Mouse (Mus musculus): ENCODE measurements at regions not wholly inside any gene's neighbourhood (a gene's known extent, or its start where the extent isn't known, plus 50 kb on each side); places are given as distances from the start of the nearest gene placed in this dataset.

DNA sequence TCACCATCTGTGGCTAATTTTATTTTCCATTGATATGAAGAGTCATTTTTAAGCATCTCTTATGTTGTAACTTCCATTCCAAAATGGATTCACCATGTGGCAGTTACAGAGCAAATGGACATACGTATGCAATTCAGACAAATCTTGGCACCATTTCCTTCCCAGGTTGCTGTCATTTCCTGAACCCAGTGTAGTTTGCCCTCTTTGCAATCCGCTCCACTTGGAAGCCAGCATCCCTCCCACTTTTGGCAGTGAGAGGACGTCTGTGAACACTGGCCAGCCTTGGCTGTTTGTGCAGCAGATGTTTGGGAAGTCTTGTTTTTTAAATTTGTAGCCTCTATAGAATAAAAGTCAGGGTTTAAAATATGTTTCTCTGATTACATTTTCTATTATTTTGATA is 510.6 kb upstream of the Cdh7 start:
- intact Hi-C loops (cut with DNase I) = no loop called here

GRCm38 (mm10) chr1:109481387-109481786 is 500.8 kb upstream of the Cdh7 start:
- intact Hi-C loops (cut with DNase I) = no loop called here
- DNase-seq = peak; percentile 25

More for the DNA sequence above, 510.6 kb upstream of the Cdh7 start:
- DNase-seq = peak; percentile 84

DNA sequence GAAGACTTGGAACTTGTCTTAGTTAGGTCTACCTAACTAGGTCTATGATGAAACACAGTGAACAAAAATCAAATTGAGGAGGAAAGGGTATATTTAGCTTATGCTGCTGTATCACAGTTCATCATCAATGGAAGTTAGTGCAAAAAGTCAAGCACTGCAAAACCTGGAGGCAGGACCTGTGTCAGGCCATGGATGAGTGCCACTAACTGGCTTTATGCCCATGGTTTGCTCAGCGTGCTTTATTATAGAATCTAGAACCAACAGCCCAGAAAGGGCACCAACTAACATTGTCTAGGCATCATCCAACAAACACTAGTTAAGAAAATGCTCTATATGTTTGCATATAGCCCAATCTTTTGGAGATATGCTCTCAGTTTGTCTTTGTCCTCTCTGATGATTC is 486.3 kb upstream of the Cdh7 start:
- intact Hi-C loops (cut with DNase I) = no loop called here
- DNase-seq = peak; percentile 27

- peak; percentile 19 for DNase-seq
- intact Hi-C loops (cut with DNase I) = no loop called here
Observed at GRCm38 (mm10) chr1:109512632-109513259, 469.5 kb upstream of the Cdh7 start.

DNA sequence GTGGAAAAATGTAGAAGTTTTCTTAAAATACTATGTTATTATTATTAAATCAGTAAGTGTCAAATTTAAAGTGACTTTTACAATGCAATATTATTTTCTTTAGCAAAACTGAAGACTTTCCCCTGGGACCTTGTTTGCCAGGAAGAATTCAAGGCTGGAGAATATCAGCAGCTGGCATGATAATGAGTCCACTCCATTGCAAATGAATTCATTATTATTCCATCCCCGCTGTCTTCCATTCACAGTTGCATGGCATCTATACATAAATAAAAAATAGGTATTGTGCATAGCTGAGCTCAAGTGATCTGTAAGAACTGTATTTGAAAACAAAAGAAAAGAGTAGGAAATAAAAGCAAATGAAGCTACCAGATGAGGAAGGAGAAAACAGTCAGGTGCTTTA is 467.9 kb upstream of the Cdh7 start:
- no peak for DNase-seq
- intact Hi-C loops (cut with DNase I) = no loop called here

Measured in left cerebral cortex, postnatal 4 days (tissue).